Mouse (Mus musculus) spleen, adult 2 months (tissue): ENCODE data around the gene Kif4.

Experiments
- CTCF ChIP-seq: fragments of 200-500 bp; IDR thresholded peaks from 2 replicates; pipeline ENCODE4 v1.5.1; 2011; ENCODE audit warnings: mild to moderate bottlenecking, inconsistent platforms; ENCODE audit not compliant: insufficient read depth, insufficient read length, insufficient replicate concordance; ENCODE audit errors: extremely low read depth
- POLR2A ChIP-seq: fragments of 200-500 bp; IDR thresholded peaks from 2 replicates; pipeline ENCODE4 v1.6.1; 2011; ENCODE audit warnings: low read depth, low read length, inconsistent platforms

GRCm38 (mm10) chrX:100729665-100730188, 104.2 kb downstream of the Kif4 start, which contains the start of gene Gdpd2:
- TF ChIP-seq CTCF, result no peak
- TF ChIP-seq POLR2A, result no peak
